Mouse (Mus musculus) heart, postnatal 0 days (tissue): ENCODE results near the gene Elmo2. TPM values are rescaled to one million over a fixed set of nuclear protein-coding genes. Genes with fewer than 3 reads are reported as not detected.
A peak's percentile ranks its signal among the peaks of the same experiment; 100 is the strongest.

Experiments used
- ATAC-seq: fragments of 200-750 bp; cut with Nextera tagmentation; 2 replicates; pipeline ENCODE4 v1.8.0; 2017; ENCODE audit warnings: low read depth, moderate number of reproducible peaks, moderate library complexity; ENCODE audit not compliant: insufficient read depth
- DNase-seq: peaks from one replicate; pipeline ENCODE4 v3.0.0-alpha.2; 2016; ENCODE audit warnings: low spot score
- H3K27ac ChIP-seq: fragments of 300-500 bp; sonication (generic); 2 replicates; pipeline ENCODE4 v1.5.1; 2014; ENCODE audit warnings: low read depth, mild to moderate bottlenecking
- H3K27me3 ChIP-seq: fragments of 300-500 bp; sonication (generic); 2 replicates; pipeline ENCODE4 v1.6.1; 2014; ENCODE audit warnings: low read length, mixed read lengths; ENCODE audit not compliant: control insufficient read depth, insufficient read depth
- H3K36me3 ChIP-seq: fragments of 300-500 bp; sonication (generic); replicated peaks from 2 replicates; pipeline ENCODE4 v1.6.1; 2014; ENCODE audit warnings: low read length, mixed read lengths; ENCODE audit not compliant: control insufficient read depth, insufficient read depth
- H3K4me1 ChIP-seq: fragments of 300-500 bp; sonication (generic); 2 replicates; pipeline ENCODE4 v1.6.1; 2014; ENCODE audit warnings: antibody characterized with exemption; ENCODE audit not compliant: control insufficient read depth, insufficient read depth
- H3K4me2 ChIP-seq: fragments of 300-500 bp; sonication (generic); 2 replicates; pipeline ENCODE4 v1.6.1; 2014; ENCODE audit warnings: low read depth, mild to moderate bottlenecking, low read length, moderate library complexity
- H3K4me3 ChIP-seq: fragments of 300-500 bp; sonication (generic); 2 replicates; pipeline ENCODE4 v1.5.1; 2014; ENCODE audit warnings: low read depth, low read length
- H3K9ac ChIP-seq: fragments of 300-500 bp; sonication (generic); replicated peaks from 2 replicates; pipeline ENCODE4 v1.6.1; 2014; ENCODE audit warnings: low read depth, low read length, mixed read lengths
- H3K9me3 ChIP-seq: fragments of 300-500 bp; sonication (generic); replicated peaks from 2 replicates; pipeline ENCODE4 v1.6.1; 2016; ENCODE audit warnings: low read length; ENCODE audit not compliant: control insufficient read depth
- CTCF ChIP-seq: IDR thresholded peaks from 2 replicates; pipeline ENCODE4 v1.5.1; 2016; ENCODE audit warnings: antibody characterized with exemption, control low read depth, low read depth
- EP300 ChIP-seq: IDR thresholded peaks from 2 replicates; pipeline ENCODE4 v1.6.1; 2016; ENCODE audit warnings: antibody characterized with exemption, low read depth
- WGBS: fragments of 180-500 bp; shearing (Covaris S2); extraction: QIAGEN DNeasy Blood & Tissue Kit; methylation state at CpG from one replicate; pipeline ENCODE4 v1.1.7; 2014; 5-methylcytosine and 5-hydroxymethylcytosine counted together
- polyA plus RNA-seq: library from polyadenylated mRNA; unstranded; fragments of >200 nt; fragmentation: Nextera tagmentation; extraction: Ambion mirVana; gene quantifications from 2 replicates; pipeline ENCODE4 v1.2.1, GENCODE M21; 2015
- total RNA-seq: library from RNA; depleted of rRNA; stranded (reverse); fragments of >200 nt; gene quantifications from 2 replicates; pipeline ENCODE4 v1.2.3, GENCODE M21; 2014; ENCODE audit warnings: low replicate concordance; rRNA removed

Elmo2 gene
- total RNA-seq (69.6 and 70.6 TPM in 2 replicates), polyA plus RNA-seq (24.1 and 24.6 TPM in 2 replicates)

DNA sequence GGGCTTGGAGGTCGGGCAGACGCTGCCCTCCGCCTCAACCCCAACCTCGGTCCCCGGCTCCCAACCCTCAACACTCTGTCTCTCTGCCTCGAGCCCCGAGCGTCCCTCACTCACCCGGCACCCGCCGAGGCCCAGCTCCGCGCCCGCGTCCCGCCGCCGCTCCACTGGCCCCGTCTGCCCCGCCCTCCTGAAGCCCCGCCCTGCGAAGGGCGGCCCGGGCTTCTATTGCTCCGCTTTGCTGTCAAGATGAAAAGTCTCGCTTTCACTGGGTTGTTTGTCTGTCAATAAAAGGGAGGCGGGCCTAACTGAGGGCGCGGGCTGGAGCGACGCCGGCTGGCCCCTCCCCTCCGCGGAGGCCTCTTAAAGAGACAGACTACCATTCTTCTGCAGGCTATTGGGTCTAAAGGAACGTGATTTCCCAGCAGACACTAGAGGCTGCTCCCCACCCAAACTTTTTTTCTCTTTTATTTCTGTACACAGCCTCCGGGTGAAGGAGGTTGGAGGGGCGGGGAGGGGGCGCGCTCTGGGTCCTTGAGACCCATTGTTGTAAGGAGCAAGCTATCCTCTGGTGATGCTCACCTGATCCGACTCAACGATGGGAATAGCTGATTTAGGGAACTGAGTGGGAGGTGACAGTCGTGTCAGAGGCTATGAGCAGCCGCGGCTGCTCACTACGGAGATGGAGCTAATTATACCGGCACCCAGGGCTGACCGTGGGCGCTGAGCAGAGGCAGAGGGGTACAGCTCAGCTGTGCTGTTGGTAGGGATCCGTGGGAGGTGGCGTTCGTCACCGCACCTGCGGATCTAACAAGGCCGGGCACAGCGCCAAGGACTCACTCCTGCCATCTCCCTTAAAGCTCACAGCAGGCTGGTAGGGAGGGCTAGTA, at the start of gene Elmo2:
Gene Elmo2, minus strand, starts transcription at position 176 of the 887 bp plus-strand sequence.
- WGBS, result under 1% methylated on average over 42 of the region's 55 CpGs
- Histone ChIP-seq H3K9me3 (no peaks in the 10 kb centered on the region), H3K9ac (peak within 1 kb of the TSS; percentile 81), H3K27ac (peak within 1 kb of the TSS; percentile 68), H3K4me2 (peak within 1 kb of the TSS; percentile 82), H3K27me3 (no peaks in the 10 kb centered on the region), H3K36me3 (no peaks in the 10 kb centered on the region), H3K4me3 (peak within 1 kb of the TSS; percentile 90), H3K4me1 (peaks cover 24% of the 10 kb centered on the region)
- TF ChIP-seq EP300, result 0 out of 2 replicates have a peak, but pooled peaks have one; percentile 36
- TF ChIP-seq CTCF, result no peak
- peak; percentile 96 for DNase-seq
- peak; percentile 99 for ATAC-seq

DNA sequence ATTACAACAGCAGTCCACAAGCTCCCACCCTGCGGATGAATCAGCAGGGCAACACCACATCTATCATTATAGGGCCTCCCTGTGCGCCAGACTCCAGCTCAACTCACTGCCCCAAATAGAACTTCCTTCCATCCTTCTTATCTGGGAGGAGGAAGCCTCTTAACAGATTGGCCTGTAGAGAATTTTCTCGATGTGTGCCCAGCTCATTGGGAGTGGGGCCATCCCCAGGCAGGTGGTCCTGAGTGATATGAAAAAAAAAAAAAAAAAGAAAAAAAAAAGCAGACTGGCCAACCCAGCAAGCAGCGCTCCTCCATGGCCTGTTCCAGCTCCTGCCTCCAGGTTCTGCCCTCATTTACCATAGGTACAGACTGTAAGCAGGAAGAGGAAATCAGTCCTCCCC, 49.7 kb upstream of the Elmo2 start:
- Histone ChIP-seq H3K4me1 (no peaks in the 10 kb centered on the region), H3K9ac (no peak overlapping the region), H3K27ac (no peak overlapping the region), H3K36me3 (peaks cover 37% of the 10 kb centered on the region), H3K4me3 (no peak overlapping the region), H3K4me2 (no peak overlapping the region), H3K9me3 (peaks cover 11% of the 10 kb centered on the region), H3K27me3 (no peaks in the 10 kb centered on the region)
- 39% methylated on average over 4 of the region's 4 CpGs for WGBS
- ATAC-seq, result no peak
- DNase-seq, result no peak
- TF ChIP-seq CTCF (no peak), EP300 (no peak)

DNA sequence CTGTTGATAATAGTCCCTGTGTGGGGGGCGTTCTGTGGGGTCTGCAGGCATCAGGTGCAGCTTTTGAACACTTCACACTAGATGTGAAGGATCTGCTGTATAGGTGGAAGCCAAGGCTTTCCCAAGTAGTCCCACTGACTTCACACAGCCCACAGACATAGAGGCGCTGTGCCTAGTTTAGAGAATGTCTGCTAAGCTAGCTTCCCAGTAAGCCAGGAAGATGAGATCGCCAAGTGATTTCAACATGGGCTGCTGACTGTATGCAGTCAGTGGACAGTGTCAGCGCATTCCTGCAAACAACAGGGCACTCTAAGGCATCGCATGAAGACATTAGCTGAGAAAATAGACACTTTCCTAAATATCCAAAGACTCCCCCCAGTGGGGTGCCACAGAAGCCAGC, 49.2 kb upstream of the Elmo2 start:
- H3K4me1 ChIP-seq, result no peaks in the 10 kb centered on the region
- peaks cover 6% of the 10 kb centered on the region for H3K9me3 ChIP-seq
- H3K9ac ChIP-seq, result no peak overlapping the region
- ATAC-seq (no peak), DNase-seq (no peak)
- TF ChIP-seq CTCF (no peak), EP300 (no peak)
- 60% methylated on average over 5 of the region's 5 CpGs for WGBS
- H3K36me3 ChIP-seq, result peaks cover 32% of the 10 kb centered on the region
- H3K4me2 ChIP-seq, result no peak overlapping the region
- H3K4me3 ChIP-seq, result no peak overlapping the region
- no peaks in the 10 kb centered on the region for H3K27me3 ChIP-seq
- no peak overlapping the region for H3K27ac ChIP-seq

GRCm38 (mm10) chr2:165371066-165371465, 44.8 kb upstream of the Elmo2 start:
- Histone ChIP-seq H3K36me3 (no peaks in the 10 kb centered on the region), H3K4me3 (no peak overlapping the region), H3K27ac (no peak overlapping the region), H3K4me2 (no peak overlapping the region), H3K9ac (no peak overlapping the region), H3K27me3 (peaks cover 30% of the 10 kb centered on the region), H3K9me3 (no peaks in the 10 kb centered on the region), H3K4me1 (no peaks in the 10 kb centered on the region)
- DNase-seq, result no peak
- WGBS, result 43% methylated on average over 3 of the region's 3 CpGs
- ATAC-seq, result no peak
- TF ChIP-seq EP300 (no peak), CTCF (no peak)

- Histone ChIP-seq H3K4me1 (no peaks in the 10 kb centered on the region), H3K27ac (no peak overlapping the region), H3K27me3 (peaks cover 37% of the 10 kb centered on the region), H3K4me3 (no peak overlapping the region), H3K4me2 (no peak overlapping the region), H3K36me3 (no peaks in the 10 kb centered on the region), H3K9me3 (no peaks in the 10 kb centered on the region), H3K9ac (no peak overlapping the region)
- TF ChIP-seq EP300 (no peak), CTCF (no peak)
- no peak for DNase-seq
- no peak for ATAC-seq
- 54% methylated on average over 3 of the region's 3 CpGs for WGBS
Observed at GRCm38 (mm10) chr2:165370348-165370747, 44.1 kb upstream of the Elmo2 start.

DNA sequence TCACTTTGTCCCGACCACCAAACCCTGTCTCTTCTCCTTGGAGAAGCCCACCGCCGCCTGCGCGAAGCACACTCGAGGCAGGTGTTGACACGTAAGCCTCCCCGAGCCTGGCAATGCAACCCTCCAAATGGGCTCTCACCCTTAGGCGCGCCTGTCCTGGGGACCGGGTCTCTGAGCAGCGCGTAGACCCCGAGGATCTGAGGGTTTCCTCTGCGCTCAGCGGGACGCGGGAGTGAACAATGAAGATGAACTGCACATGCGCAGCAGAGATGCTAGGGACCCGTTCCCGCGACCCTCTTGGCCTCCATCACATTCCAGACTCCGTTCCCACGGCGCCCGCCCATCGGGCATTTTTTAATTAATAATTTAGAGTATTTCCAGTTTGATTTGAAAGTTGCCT, 42.2 kb upstream of the Elmo2 start, which contains the start of gene Zfp663:
Gene Zfp663, minus strand, starts transcription at position 234 of the 400 bp plus-strand sequence.
- 3% methylated on average over 27 of the region's 27 CpGs for WGBS
- TF ChIP-seq CTCF (no peak), EP300 (no peak)
- H3K9me3 ChIP-seq, result no peaks in the 10 kb centered on the region
- H3K27me3 ChIP-seq, result peaks cover 47% of the 10 kb centered on the region
- no peak within 1 kb of the TSS for H3K27ac ChIP-seq
- no peak for DNase-seq
- H3K4me1 ChIP-seq, result no peaks in the 10 kb centered on the region
- ATAC-seq, result no peak
- H3K9ac ChIP-seq, result no peak within 1 kb of the TSS
- H3K36me3 ChIP-seq, result no peaks in the 10 kb centered on the region
- peak within 1 kb of the TSS; percentile 24 for H3K4me2 ChIP-seq
- H3K4me3 ChIP-seq, result no peak within 1 kb of the TSS
